Mouse (Mus musculus): ENCODE measurements around the gene Akt1.

GRCm38 (mm10) chr12:112724077-112724805, 49.6 kb upstream of the Akt1 start:
- TF ChIP-seq CTCF (IDR thresholded peaks at IDR 0.05; ENCODE audit: extremely low read depth, insufficient read depth, insufficient read length, insufficient replicate concordance) (peak; percentile 29; the same call in 1 of the 2 replicates), POLR2A (IDR thresholded peaks at IDR 0.05; ENCODE audit: low read depth, low read length) (no peak)
